Mouse (Mus musculus) testis, adult 2 months (tissue): Measurements from ENCODE around the gene Gmeb2.

Source experiments
- CTCF ChIP-seq: fragments of 200-500 bp; IDR thresholded peaks from 2 replicates; pipeline ENCODE4 v1.5.1; 2012; ENCODE audit warnings: low read depth, mild to moderate bottlenecking, inconsistent platforms, low read length, moderate library complexity; ENCODE audit not compliant: control insufficient read depth, insufficient read depth, insufficient replicate concordance
- POLR2A ChIP-seq: fragments of 200-500 bp; IDR thresholded peaks from 2 replicates; pipeline ENCODE4 v1.6.1; 2012; ENCODE audit warnings: low read depth, mild to moderate bottlenecking, inconsistent platforms, low read length, moderate library complexity; ENCODE audit not compliant: control insufficient read depth

- TF ChIP-seq POLR2A (no peak), CTCF (no peak)
These were observed 62.8 kb downstream of the Gmeb2 start for GRCm38 (mm10) chr2:181224994-181225393.
